Mouse (Mus musculus) B cell, adult 2 months (primary cell): ENCODE measurements around the gene Bub1b.

ENCODE experiments used
- DNase-seq, 2 experiments: peaks; one replicate each; pipeline ENCODE4 v3.0.0; 2022

The Bub1b gene

DNA sequence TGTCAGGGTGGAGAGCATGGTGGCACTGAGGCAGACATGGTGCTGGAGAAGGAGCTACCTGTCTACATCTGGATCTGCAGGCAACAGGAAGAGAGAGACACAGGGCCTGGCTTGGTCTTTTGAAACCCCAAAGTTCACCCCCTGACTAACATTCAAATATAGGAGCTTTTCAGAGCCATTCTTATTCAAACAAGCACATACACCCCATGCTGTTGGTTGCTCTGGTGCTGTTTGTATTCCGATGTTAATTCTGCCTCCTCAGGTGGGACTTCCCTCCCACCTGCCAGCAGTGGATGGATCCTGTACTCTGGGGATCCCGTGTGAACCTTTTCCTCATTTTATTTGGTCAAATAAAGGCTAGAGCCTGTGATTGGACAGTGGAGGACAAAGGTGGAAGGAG, 22.1 kb downstream of the Bub1b start:
- no peak for DNase-seq

DNA sequence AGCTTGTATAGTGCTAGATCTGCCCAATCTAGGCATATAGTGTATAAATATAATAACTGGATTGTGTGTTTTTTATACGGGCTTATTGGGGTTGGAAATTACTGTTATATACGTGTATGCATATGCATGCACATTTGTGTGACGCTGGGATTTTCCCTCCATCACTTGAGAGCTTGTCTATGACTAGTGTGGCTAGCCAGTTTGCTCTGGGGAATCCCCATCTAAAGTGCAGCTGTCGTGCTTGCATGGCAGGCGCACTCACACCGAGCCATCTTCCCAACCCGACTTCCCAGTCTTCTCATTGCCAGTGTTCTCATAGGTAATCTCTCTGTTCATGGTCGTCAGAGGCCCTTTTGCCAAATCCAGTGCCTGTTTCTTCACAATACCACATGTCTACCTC, 22.6 kb downstream of the Bub1b start:
- DNase-seq = peak; percentile 59 to 69

DNA sequence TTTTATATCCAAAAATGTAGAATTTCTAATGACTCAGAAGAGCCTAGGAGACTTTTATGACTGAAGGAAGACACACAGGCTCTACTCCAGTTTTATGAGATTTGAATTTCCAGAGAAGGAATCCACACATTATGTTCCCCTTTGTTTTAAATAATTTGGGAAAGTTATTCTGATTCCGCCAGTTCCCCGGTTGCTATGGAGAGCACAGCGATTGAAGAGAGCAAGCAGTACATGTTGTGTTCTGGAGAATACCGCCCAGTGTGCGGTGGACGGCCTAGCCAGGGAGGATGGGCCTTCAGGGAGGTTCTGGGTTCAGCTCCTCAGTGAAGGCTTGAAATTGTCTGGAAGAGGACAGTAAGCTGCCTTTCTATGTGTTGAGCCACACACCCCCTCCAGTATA, 31.3 kb downstream of the Bub1b start:
- no peak for DNase-seq

- no peak for DNase-seq
Measured at GRCm38 (mm10) chr2:118633441-118633840, 35.4 kb downstream of the Bub1b start.

GRCm38 (mm10) chr2:118637258-118637657, 39.2 kb downstream of the Bub1b start:
- no peak for DNase-seq

DNA sequence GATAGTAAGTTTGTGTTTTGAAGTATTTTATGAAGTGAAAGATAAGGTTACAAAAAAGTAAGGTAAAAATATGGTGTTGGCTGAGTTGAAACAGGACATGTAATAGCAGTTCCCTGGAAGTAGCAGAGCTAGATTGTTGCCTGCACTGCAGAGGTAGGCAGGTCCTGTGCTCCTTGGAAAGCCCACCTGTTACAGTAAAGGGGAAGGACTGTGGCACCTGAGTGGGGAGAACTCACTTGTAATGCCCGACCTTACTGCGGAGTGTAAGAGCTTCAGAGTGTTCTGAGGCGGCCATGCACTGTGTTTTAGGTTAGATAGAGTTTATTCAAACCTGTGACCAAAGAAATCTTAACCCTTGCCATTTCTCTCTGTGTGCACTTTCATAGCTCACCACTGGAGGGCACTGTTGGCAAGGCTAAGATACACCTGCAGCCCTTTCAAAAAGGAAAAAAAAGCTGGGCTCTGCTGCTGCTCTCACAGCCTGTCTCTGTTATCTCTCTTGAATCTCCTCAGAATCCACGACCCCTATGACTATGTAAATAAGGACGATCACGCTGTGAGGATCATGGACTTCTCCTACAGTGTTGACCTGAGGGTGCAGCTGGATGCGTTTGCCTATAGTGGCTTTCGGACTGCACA, 40.0 kb downstream of the Bub1b start:
- peak; percentile 89 to 91 for DNase-seq

GRCm38 (mm10) chr2:118638686-118639085, 40.7 kb downstream of the Bub1b start:
- peak; percentile 57 to 61 for DNase-seq

DNA sequence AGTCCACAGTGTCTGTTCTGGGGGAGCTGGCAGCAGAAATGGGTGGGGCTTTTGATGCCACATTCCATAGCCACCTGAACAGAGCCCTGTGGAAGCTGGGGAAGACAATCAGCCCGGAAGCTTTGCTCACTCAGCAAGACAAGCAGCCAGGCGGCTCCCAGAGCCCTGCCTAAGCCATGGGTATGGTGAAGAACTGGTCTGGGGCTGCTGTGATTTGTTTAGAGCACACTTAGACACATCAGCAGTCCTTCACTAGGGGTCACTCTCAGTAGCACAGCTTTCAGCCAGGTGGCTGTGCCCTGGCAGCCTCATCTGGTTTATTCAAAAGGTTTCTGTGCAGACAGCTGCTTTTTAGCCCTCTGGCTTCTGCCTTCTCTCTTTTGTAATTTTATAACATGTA, 43.1 kb downstream of the Bub1b start:
- no peak for DNase-seq

- peak; percentile 62 to 69 for DNase-seq
Measured at GRCm38 (mm10) chr2:118642431-118642830, 44.4 kb downstream of the Bub1b start.

GRCm38 (mm10) chr2:118642942-118643341, 44.9 kb downstream of the Bub1b start:
- DNase-seq = no peak

- DNase-seq = no peak
Measured at GRCm38 (mm10) chr2:118646665-118647064, 48.7 kb downstream of the Bub1b start.

DNA sequence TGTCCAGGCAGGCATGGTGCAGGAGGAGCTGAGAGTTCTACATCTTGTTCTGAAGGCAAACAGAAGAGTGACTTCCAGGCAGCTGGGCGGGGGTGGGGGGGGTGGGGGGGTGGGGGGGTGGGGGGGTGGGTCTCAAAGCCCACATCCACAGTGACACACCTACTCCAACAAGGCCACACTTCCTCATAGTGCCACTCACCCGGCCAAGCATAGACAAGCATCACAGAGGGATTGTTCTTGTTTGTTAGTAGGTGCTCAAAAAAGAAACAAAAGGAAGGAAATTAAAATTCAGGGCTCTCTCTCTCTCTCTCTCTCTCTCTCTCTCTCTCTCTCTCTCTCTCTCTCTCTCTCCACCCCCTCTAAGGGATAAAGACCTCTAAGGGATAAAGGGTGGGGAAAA, 52.7 kb downstream of the Bub1b start:
- DNase-seq = peak; percentile 44 to 59

GRCm38 (mm10) chr2:118656688-118657281, 58.8 kb downstream of the Bub1b start:
- DNase-seq = no peak

DNA sequence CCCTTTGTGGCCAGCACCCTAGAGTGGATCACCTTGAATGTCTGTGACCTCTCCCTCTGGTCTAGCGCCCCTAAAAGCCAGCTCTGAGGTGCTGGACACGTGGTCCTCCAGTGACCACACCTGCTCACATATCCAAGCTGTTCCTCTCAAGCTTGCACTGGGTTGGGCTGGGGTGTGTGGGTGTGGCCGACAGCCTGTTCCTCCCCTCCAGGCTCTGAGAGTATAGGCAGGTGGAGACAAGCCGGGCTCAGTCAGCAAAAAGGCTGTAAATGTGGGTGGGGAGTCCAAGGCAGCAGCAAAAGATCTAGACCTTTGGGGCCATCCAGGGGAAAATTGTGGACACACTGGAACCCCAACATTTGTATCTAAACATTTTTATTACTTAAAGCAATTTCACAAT, 60.4 kb downstream of the Bub1b start:
- DNase-seq = no peak

- DNase-seq = no peak
Measured at GRCm38 (mm10) chr2:118659077-118659476, 61.1 kb downstream of the Bub1b start.

- DNase-seq = no peak
Measured at GRCm38 (mm10) chr2:118659493-118659892, 61.5 kb downstream of the Bub1b start.

DNA sequence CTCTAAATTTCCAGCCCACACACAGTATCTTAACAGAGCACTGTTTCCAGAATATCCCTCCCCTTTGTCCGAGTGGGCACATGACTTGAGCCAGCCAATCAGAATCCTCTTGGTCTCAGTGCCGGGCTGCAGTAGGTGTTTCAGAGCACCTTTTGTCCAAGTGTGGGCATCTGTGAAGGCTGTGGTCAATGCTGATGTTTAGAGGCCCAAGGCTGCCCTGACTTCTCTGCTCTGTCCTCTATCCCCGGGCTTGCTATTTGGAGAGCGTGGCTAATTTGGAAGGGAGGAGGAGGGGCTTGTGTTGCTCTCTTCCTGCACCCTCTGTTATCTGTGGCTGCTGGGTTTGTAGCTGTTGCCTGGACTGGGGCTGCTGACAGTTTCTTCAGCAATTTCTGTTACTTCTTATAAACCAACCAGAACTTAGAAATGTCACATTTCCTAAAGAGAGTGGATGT, 62.0 kb downstream of the Bub1b start:
- DNase-seq = no peak

DNA sequence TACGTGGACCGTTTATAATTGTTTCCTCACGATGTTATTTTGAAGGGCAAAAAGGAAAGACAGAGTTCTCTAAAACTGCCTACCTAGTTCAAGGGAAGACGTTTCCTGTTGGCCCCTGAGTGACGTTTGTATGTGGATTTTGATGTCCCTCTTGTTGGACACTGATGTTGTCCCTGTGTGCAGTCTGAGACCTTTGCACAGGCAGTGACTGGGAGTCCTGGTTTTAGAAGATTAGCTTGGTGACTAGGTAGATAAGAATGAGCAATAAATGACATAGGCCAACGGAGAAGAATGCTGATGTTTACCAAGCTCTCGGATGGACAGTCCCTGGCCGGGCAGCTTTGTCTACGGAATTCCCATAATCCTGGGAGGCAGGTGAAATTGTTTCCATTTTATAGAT, 63.9 kb downstream of the Bub1b start:
- DNase-seq = no peak

GRCm38 (mm10) chr2:118662902-118663803, 65.1 kb downstream of the Bub1b start, which contains the start of gene Pak6:
Gene Pak6 (plus strand): TSS chr2:118663303.
- peak; percentile 64 to 71 for DNase-seq

- DNase-seq = no peak
Measured at GRCm38 (mm10) chr2:118663804-118664766, 66.1 kb downstream of the Bub1b start.

DNA sequence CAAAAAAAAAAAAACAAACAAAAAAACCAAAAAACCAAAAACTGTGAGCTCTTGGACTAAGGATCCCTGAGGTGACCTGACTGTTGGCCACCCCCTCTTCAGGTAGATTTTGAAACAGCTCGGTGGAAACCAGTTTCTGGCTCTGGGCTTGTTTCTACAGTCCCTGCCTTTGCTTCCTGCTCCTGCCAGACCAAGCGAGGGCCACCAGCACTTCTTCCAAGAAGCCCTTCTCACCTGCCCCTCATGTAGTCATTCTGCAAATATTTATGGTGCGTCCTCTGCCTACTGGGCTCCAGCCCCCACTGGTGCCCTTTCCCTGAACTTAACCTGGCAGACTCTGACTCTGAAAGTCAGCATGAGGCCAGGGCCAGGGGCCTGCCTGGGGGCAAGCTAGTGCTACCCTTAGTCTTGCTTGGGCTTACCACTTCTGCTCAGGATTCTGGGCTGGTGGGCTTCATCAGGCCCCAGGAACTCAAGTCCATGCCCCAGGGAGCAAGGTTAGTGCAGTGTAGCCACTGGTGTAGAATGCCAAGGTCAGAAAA, 67.0 kb downstream of the Bub1b start:
- no peak for DNase-seq

- no peak for DNase-seq
Measured at GRCm38 (mm10) chr2:118665616-118666015, 67.6 kb downstream of the Bub1b start.
